Mouse (Mus musculus): ENCODE results near the gene Ciz1.

DNA sequence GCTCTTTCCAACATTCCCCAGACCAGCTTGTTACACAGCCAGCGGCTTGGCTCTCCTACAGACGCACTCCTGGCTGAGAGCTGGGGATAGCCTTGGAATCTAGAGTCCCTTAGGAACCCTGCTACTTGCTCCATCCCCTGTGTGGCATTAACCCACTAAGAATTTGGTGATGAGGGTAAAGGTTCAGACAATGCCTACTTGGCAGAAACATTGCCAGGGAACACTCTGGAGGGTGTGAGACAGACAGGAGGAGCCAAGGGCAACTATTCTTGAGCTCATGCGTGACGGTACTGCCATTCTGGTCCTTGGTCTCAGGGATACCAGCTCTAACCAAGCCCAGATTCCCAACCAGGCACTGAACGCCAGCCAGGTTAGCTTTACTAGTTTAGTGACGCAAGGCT lies 69.7 kb downstream of the Ciz1 start:
- TF ChIP-seq POLR2A (IDR thresholded peaks at IDR 0.05; ENCODE audit: low read depth, low read length) (no peak), CTCF (IDR thresholded peaks at IDR 0.05; ENCODE audit: extremely low read depth, insufficient read depth, insufficient read length, insufficient replicate concordance) (no peak)

Data from spleen, adult 2 months (tissue).